ENCODE assay signal across 10 mouse cellular contexts in the genomic region with DNA sequence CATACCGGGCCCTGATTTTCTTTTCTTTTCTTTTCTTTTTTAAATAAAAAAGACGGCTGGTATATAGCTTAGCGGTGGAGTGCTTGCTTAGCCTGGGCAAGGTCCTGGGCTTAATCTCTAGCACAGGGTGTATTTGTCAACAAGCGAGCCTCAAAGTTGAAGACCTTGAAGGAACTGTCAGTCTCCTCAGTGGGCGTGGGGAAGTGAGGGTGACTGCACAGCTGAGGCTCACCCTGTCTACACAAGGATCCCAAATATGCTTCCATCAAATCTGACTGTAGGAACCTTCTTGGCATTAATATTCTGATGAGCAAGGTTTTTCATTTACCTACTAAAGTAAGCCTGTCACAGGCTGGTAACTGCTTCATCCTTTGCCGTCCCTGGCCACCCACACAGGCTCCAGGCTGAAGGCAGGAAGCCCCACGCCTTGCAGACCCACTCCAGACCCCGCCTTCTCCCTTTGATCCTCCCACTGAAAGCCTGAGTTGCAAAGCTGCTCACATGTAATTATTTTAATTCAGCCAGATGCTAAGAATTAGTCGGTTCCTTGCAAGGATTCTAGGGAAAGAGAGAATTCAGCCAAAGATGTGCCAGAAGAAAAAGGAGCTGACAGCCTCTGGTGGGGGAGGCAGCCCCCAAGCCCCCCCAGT. TPM values are rescaled to one million over a fixed set of nuclear protein-coding genes. Genes with fewer than 3 reads are reported as not detected.
DNase-seq lines count a peak whose midpoint lies in the region; ATAC-seq and TF ChIP-seq lines count a peak whose summit lies in the region.
"Had no signal": no experiment of that assay in that cellular context is flagged by ENCODE, and none has a peak within 500 bp of the region (broad histone marks: within the 10 kb centered on the region; RNA-seq: fewer than 3 reads in every experiment).

No protein-coding gene starts in this region.

- WGBS in intestine, embryonic 14.5 days = 20% methylated on average over 9 of the region's 9 CpGs
- 26% methylated on average over 9 of the region's 9 CpGs for WGBS in intestine, postnatal 0 days
- 24% methylated on average over 9 of the region's 9 CpGs for WGBS in hindbrain, embryonic 14.5 days
- WGBS in midbrain, embryonic 14.5 days = 5% methylated on average over 9 of the region's 9 CpGs

- no peak overlapping the region for H3K4me2 ChIP-seq in intestine, embryonic 14.5 days (ENCODE audit: low read length)
- H3K4me2 ChIP-seq in intestine, postnatal 0 days (replicated peaks; ENCODE audit: low read depth) = no peak overlapping the region
- H3K4me2 ChIP-seq in hindbrain, embryonic 14.5 days (replicated peaks) = no peak overlapping the region
- H3K4me2 ChIP-seq in midbrain, embryonic 14.5 days (ENCODE audit: low read length) = peak overlapping the region; percentile 17; the same call in 1 of the 2 replicates

- no peak overlapping the region for H3K9ac ChIP-seq in intestine, embryonic 14.5 days (ENCODE audit: low read length)
- no peak overlapping the region for H3K9ac ChIP-seq in intestine, postnatal 0 days (ENCODE audit: low read depth, low read length)
- no peak overlapping the region for H3K9ac ChIP-seq in hindbrain, embryonic 14.5 days
- no peak overlapping the region for H3K9ac ChIP-seq in midbrain, embryonic 14.5 days (replicated peaks; ENCODE audit: low read length)

- DNase-seq in intestine, embryonic 14.5 days (ENCODE audit: low spot score) = no peak
- peak; percentile 56 for DNase-seq in R1 (ENCODE audit: low read depth, low spot score)
- DNase-seq in hindbrain, embryonic 14.5 days (ENCODE audit: low spot score) = no peak
- peak; percentile 72 for DNase-seq in midbrain, embryonic 14.5 days
- no peak for DNase-seq in gastrocnemius, adult 8-10 months (ENCODE audit: low spot score in 2 of 2)

- no peaks in the 10 kb centered on the region for H3K9me3 ChIP-seq in intestine, embryonic 14.5 days (ENCODE audit: control insufficient read depth, low read length)
- no peaks in the 10 kb centered on the region for H3K9me3 ChIP-seq in intestine, postnatal 0 days (ENCODE audit: control insufficient read depth)
- no peaks in the 10 kb centered on the region for H3K9me3 ChIP-seq in hindbrain, embryonic 14.5 days (ENCODE audit: control insufficient read depth, low read length)
- no peaks in the 10 kb centered on the region for H3K9me3 ChIP-seq in midbrain, embryonic 14.5 days (ENCODE audit: control insufficient read depth, low read length)
- H3K9me3 ChIP-seq: megakaryocyte, embryonic 14.5 days had no signal

- no peak for TF ChIP-seq CTCF in intestine, postnatal 0 days (IDR thresholded peaks at IDR 0.05; ENCODE audit: low read depth)

- H3K36me3 ChIP-seq in intestine, embryonic 14.5 days (ENCODE audit: control insufficient read depth, insufficient read depth, low read length) = no peaks in the 10 kb centered on the region
- no peaks in the 10 kb centered on the region for H3K36me3 ChIP-seq in intestine, postnatal 0 days (ENCODE audit: control insufficient read depth, insufficient read depth)
- H3K36me3 ChIP-seq in hindbrain, embryonic 14.5 days (replicated peaks; ENCODE audit: control insufficient read depth, insufficient read depth) = no peaks in the 10 kb centered on the region
- H3K36me3 ChIP-seq in midbrain, embryonic 14.5 days (ENCODE audit: control insufficient read depth, insufficient read depth, low read length) = no peaks in the 10 kb centered on the region

- peaks cover 8% of the 10 kb centered on the region; the same call in 1 of the 2 replicates for H3K4me1 ChIP-seq in intestine, embryonic 14.5 days (replicated peaks; ENCODE audit: control insufficient read depth, insufficient read depth, low read length)
- no peaks in the 10 kb centered on the region for H3K4me1 ChIP-seq in intestine, postnatal 0 days (replicated peaks; ENCODE audit: control insufficient read depth, insufficient read depth, low read length)
- 0 out of 2 replicates have a peak, but pooled peaks cover 6% of the 10 kb centered on the region for H3K4me1 ChIP-seq in hindbrain, embryonic 14.5 days (replicated peaks; ENCODE audit: control insufficient read depth, insufficient read depth, low read length)
- peaks cover 12% of the 10 kb centered on the region for H3K4me1 ChIP-seq in midbrain, embryonic 14.5 days (ENCODE audit: control insufficient read depth, insufficient read depth, low read length)

- no peak overlapping the region for H3K4me3 ChIP-seq in intestine, embryonic 14.5 days (ENCODE audit: low read depth, low read length)
- no peak overlapping the region for H3K4me3 ChIP-seq in intestine, postnatal 0 days (ENCODE audit: low read depth, low read length)
- no peak overlapping the region for H3K4me3 ChIP-seq in hindbrain, embryonic 14.5 days (replicated peaks; ENCODE audit: low read length)
- no peak overlapping the region for H3K4me3 ChIP-seq in midbrain, embryonic 14.5 days (replicated peaks; ENCODE audit: low read depth, low read length)
- H3K4me3 ChIP-seq: erythroblast, embryonic 14.5 days; megakaryocyte, embryonic 14.5 days had no signal

- no peaks in the 10 kb centered on the region for H3K27me3 ChIP-seq in intestine, embryonic 14.5 days (replicated peaks; ENCODE audit: control insufficient read depth, insufficient read depth, low read length)
- H3K27me3 ChIP-seq in intestine, postnatal 0 days (replicated peaks; ENCODE audit: control insufficient read depth, insufficient read depth, low read length) = no peaks in the 10 kb centered on the region
- H3K27me3 ChIP-seq in hindbrain, embryonic 14.5 days (ENCODE audit: control insufficient read depth, insufficient read depth, low read length) = no peaks in the 10 kb centered on the region
- no peaks in the 10 kb centered on the region for H3K27me3 ChIP-seq in midbrain, embryonic 14.5 days (ENCODE audit: control insufficient read depth, insufficient read depth, low read length)

- H3K27ac ChIP-seq in intestine, embryonic 14.5 days (ENCODE audit: low read depth) = peak overlapping the region; percentile 43; the same call in 1 of the 2 replicates
- no peak overlapping the region for H3K27ac ChIP-seq in intestine, postnatal 0 days (ENCODE audit: low read depth, low read length)
- H3K27ac ChIP-seq in hindbrain, embryonic 14.5 days = peak overlapping the region; percentile 41; the same call in 1 of the 2 replicates
- H3K27ac ChIP-seq in midbrain, embryonic 14.5 days (replicated peaks; ENCODE audit: low read depth, low read length) = peak overlapping the region; percentile 74

- no peak for ATAC-seq in intestine, embryonic 14.5 days (replicated peaks; ENCODE audit: low FRiP score, low TSS enrichment, low read depth)
- ATAC-seq in intestine, postnatal 0 days = no peak
- no peak for ATAC-seq in hindbrain, embryonic 14.5 days (ENCODE audit: low FRiP score)
- no peak for ATAC-seq in midbrain, embryonic 14.5 days (ENCODE audit: low FRiP score, low TSS enrichment)
- no peak for ATAC-seq in megakaryocyte, adult 5-6 weeks (ENCODE audit: poor library complexity, severe bottlenecking)
- ATAC-seq in erythroblast, adult 5-6 weeks (replicated peaks; ENCODE audit: low FRiP score, poor library complexity, severe bottlenecking) = no peak

RNA-seq across cellular contexts. Expression of a gene that starts 38.7 kb away (rescaled TPM):
- polyA plus RNA-seq in intestine, embryonic 14.5 days (2014; fragmentation: Nextera tagmentation; extraction: Ambion mirVana) = 12.9 and 14.6 TPM in 2 replicates
- polyA plus RNA-seq in intestine, postnatal 0 days (2015; fragmentation: Nextera tagmentation; extraction: Ambion mirVana) = 2.7 and 3.3 TPM in 2 replicates
- polyA plus RNA-seq in hindbrain, embryonic 14.5 days (2014; fragmentation: Nextera tagmentation; extraction: Ambion mirVana) = 38.1 and 42.8 TPM in 2 replicates
- polyA plus RNA-seq in midbrain, embryonic 14.5 days (2014; fragmentation: Nextera tagmentation; extraction: Ambion mirVana) = 27.6 and 32.6 TPM in 2 replicates
- 0.25 TPM in 1 of 2 replicates, not detected in the other for total RNA-seq in megakaryocyte, adult 5-6 weeks (2015)
- not detected in 2 replicates for total RNA-seq in megakaryocyte, adult 5-6 weeks (2017)
- total RNA-seq in gastrocnemius, adult 8-10 months (2022) = not detected
- total RNA-seq in erythroblast, adult 5-6 weeks (2015; ENCODE audit: low replicate concordance) = not detected in 2 replicates
- 0.26 and 0.70 TPM in 2 replicates for total RNA-seq in erythroblast, adult 5-6 weeks (2017; ENCODE audit: low replicate concordance)

Comparison
In these comparisons a context has a peak if more than half of its experiments do, and no peak if none do; other contexts are left out.
1. DNase-seq: peak in R1 (single experiment) and midbrain, embryonic 14.5 days (single experiment); none in intestine, embryonic 14.5 days (single experiment), hindbrain, embryonic 14.5 days (single experiment) and gastrocnemius, adult 8-10 months (0 of 2).